Mouse (Mus musculus) G1E (cell line): ENCODE data around the gene Ank3. TPM values are rescaled to one million over a fixed set of nuclear protein-coding genes. Genes with fewer than 3 reads are reported as not detected.

Experiments
- ATAC-seq: 2 replicates; pipeline ENCODE4 v1.8.0; 2016; ENCODE audit warnings: mild to moderate bottlenecking; ENCODE audit not compliant: insufficient number of reproducible peaks, poor library complexity, low FRiP score, severe bottlenecking; ENCODE audit errors: extremely low read depth
- DNase-seq: peaks from one replicate; pipeline ENCODE4 v3.0.0; 2012; ENCODE audit warnings: low spot score
- H3K27me3 ChIP-seq: 2 replicates; pipeline ENCODE4 v1.6.1; 2012; ENCODE audit warnings: mild to moderate bottlenecking, low read length, inconsistent platforms; ENCODE audit not compliant: insufficient read depth
- H3K36me3 ChIP-seq: replicated peaks from 2 replicates; pipeline ENCODE3; 2012; ENCODE audit warnings: mild to moderate bottlenecking, inconsistent platforms
- H3K4me1 ChIP-seq: 2 replicates; pipeline ENCODE4 v1.6.1; 2012; ENCODE audit warnings: low read depth, low read length, inconsistent platforms, mixed read lengths; ENCODE audit not compliant: insufficient read depth
- H3K4me3 ChIP-seq: 2 replicates; pipeline ENCODE4 v1.5.1; 2012; ENCODE audit warnings: low read depth, mild to moderate bottlenecking, inconsistent platforms, low read length, moderate library complexity, mixed read lengths
- H3K9me3 ChIP-seq: replicated peaks from 2 replicates; pipeline ENCODE4 v1.6.1; 2012; ENCODE audit warnings: inconsistent platforms
- CTCF ChIP-seq: IDR thresholded peaks from 2 replicates; pipeline ENCODE4 v1.5.1; 2012; ENCODE audit warnings: low read depth, low read length, inconsistent platforms, mixed read lengths
- GATA1 ChIP-seq: IDR thresholded peaks from 2 replicates; pipeline ENCODE4 v1.6.1; 2012; ENCODE audit warnings: borderline replicate concordance, low read length, inconsistent platforms, mixed read lengths
- GATA2 ChIP-seq: IDR thresholded peaks from 2 replicates; pipeline ENCODE4 v1.6.1; 2012; ENCODE audit warnings: low read depth, low read length, inconsistent platforms, borderline replicate concordance
- POLR2AphosphoS5 ChIP-seq: IDR thresholded peaks from 2 replicates; pipeline ENCODE4 v1.6.1; 2012; ENCODE audit warnings: low read depth, low read length, inconsistent platforms; ENCODE audit not compliant: insufficient replicate concordance
- TAL1 ChIP-seq: conservative IDR thresholded peaks from 2 replicates; pipeline ENCODE4 v1.6.1; 2012; ENCODE audit warnings: low read depth, low read length, inconsistent platforms, mixed read lengths
- polyA plus RNA-seq: library from polyadenylated mRNA; stranded (reverse); fragments of >175 nt; gene quantifications from 2 replicates; pipeline ENCODE4 v1.2.3, GENCODE M21; 2012
- total RNA-seq, 2 experiments: library from RNA; stranded (forward) in 1 of 2; stranded (reverse) in 1 of 2; fragments of 200-1000 nt in 1 of 2; fragments of >200 nt in 1 of 2; fragmentation: Nextera tagmentation in 1 of 2; gene quantifications; 2 replicates each; pipeline ENCODE4 v1.2.3; 2014 to 2017

Gene Ank3
- total and polyA plus RNA-seq, 3 experiments, result 0.98 TPM; not detected in 2

DNA sequence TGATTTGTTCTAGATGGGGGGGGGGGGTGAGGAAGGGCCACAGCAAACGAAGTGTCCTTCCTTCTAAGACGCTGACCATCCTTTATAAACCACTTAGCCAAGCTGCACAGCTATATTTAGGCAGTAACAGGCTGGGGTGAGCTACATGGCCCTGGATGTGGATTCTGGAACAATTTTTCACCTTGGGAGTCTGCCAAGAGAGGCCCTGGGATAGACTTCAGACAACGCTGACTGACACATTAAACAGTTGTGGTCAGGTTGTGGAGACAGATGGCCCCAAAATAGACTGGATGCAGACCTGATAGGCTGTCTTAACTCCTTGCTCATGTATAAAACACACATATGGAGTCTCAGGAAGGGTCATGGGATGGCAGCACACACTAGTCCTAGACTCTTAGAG is 658.5 kb downstream of the Ank3 start:
- H3K27me3 ChIP-seq, result no peaks in the 10 kb centered on the region
- H3K9me3 ChIP-seq, result peaks cover 24% of the 10 kb centered on the region
- no peaks in the 10 kb centered on the region for H3K4me1 ChIP-seq
- TF ChIP-seq POLR2AphosphoS5, result no peak
- no peaks in the 10 kb centered on the region for H3K36me3 ChIP-seq
- H3K4me3 ChIP-seq, result no peak overlapping the region
- ATAC-seq (no peak), DNase-seq (no peak)

GRCm38 (mm10) chr10:70060021-70060688 is 661.6 kb downstream of the Ank3 start:
- Histone ChIP-seq H3K27me3 (no peaks in the 10 kb centered on the region), H3K4me1 (no peaks in the 10 kb centered on the region), H3K9me3 (peaks cover 17% of the 10 kb centered on the region), H3K4me3 (no peak overlapping the region), H3K36me3 (no peaks in the 10 kb centered on the region)
- ATAC-seq, result no peak
- TF ChIP-seq GATA1 (no peak), TAL1 (no peak), GATA2 (no peak), POLR2AphosphoS5 (no peak), CTCF (no peak)
- no peak for DNase-seq

GRCm38 (mm10) chr10:70060689-70061081 is 662.1 kb downstream of the Ank3 start:
- Histone ChIP-seq H3K4me3 (no peak overlapping the region), H3K27me3 (no peaks in the 10 kb centered on the region), H3K4me1 (no peaks in the 10 kb centered on the region), H3K9me3 (peaks cover 17% of the 10 kb centered on the region), H3K36me3 (no peaks in the 10 kb centered on the region)
- TF ChIP-seq TAL1 (no peak), CTCF (no peak), POLR2AphosphoS5 (no peak), GATA2 (no peak), GATA1 (no peak)
- DNase-seq (no peak), ATAC-seq (no peak)

GRCm38 (mm10) chr10:70063881-70064555 is 665.4 kb downstream of the Ank3 start:
- no peaks in the 10 kb centered on the region for H3K27me3 ChIP-seq
- H3K9me3 ChIP-seq, result peaks cover 21% of the 10 kb centered on the region
- no peak for DNase-seq
- H3K4me1 ChIP-seq, result no peaks in the 10 kb centered on the region
- TF ChIP-seq TAL1 (no peak), CTCF (no peak), POLR2AphosphoS5 (no peak), GATA2 (no peak), GATA1 (no peak)
- H3K4me3 ChIP-seq, result no peak overlapping the region
- no peak for ATAC-seq
- H3K36me3 ChIP-seq, result no peaks in the 10 kb centered on the region

DNA sequence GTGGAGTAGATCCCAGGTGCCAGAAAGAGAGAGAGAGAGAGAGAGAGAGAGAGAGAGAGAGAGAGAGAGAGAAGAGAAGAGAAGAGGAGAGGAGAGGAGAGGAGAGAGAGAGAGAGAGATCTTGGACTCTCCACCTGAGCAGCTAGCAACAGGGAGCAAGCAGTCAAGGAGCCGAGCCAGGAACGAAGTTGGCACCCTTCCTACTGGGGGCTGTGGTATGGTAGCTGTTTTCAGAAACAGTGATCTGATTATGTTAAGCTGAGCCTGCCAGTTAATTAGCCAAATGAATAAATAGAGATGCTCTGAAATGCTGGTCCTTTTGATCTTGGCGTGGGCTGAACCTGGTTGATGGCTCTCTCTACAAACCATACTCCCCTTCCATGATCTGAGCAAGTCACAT is 666.6 kb downstream of the Ank3 start:
- H3K4me1 ChIP-seq, result no peaks in the 10 kb centered on the region
- ATAC-seq (no peak), DNase-seq (no peak)
- H3K36me3 ChIP-seq, result no peaks in the 10 kb centered on the region
- no peak overlapping the region for H3K4me3 ChIP-seq
- H3K9me3 ChIP-seq, result peaks cover 21% of the 10 kb centered on the region
- H3K27me3 ChIP-seq, result no peaks in the 10 kb centered on the region
- TF ChIP-seq TAL1 (no peak), GATA1 (no peak), CTCF (no peak), POLR2AphosphoS5 (no peak), GATA2 (no peak)

DNA sequence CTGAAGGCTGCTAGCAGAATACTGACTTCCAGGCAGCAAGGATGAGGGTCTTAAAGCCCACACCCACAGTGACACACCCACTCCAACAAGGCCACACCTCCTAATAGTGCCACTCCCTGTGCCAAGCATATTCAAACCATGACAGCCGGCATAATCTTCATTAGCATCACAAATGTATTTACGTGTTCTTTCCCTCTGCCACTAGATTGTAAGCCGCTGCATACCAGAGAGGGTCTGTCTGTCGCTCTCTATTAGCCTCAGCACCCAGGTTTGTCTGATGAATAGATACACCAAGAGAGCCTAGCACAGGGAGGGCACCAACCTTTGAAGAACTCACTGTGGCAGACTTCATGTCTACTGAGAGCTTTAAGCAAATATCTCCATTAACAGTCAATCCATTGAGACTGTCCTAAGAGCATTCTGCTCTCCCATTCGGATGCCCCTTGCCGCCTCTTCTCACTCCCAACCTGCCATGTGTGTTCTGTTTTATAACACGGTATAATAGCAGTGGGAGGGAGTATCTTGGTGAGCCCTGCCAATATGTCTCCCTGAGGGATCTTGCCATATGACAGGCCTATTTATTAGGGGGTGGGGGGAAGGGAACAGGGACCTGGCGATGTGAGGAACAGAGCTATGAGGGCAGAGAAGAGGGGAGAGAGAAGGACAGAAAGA is 668.1 kb downstream of the Ank3 start:
- H3K4me3 ChIP-seq, result no peak overlapping the region
- no peak for TF ChIP-seq TAL1
- no peak for TF ChIP-seq GATA2
- no peak for TF ChIP-seq CTCF
- no peak for TF ChIP-seq POLR2AphosphoS5
- TF ChIP-seq GATA1, result no peak
- no peaks in the 10 kb centered on the region for H3K27me3 ChIP-seq
- H3K4me1 ChIP-seq, result no peaks in the 10 kb centered on the region
- peaks cover 14% of the 10 kb centered on the region for H3K9me3 ChIP-seq
- ATAC-seq (no peak), DNase-seq (no peak)
- no peaks in the 10 kb centered on the region for H3K36me3 ChIP-seq
